Mouse (Mus musculus): ENCODE measurements at regions not wholly inside any gene's neighbourhood (a gene's known extent, or its start where the extent isn't known, plus 50 kb on each side); places are given as distances from the start of the nearest gene placed in this dataset.

DNA sequence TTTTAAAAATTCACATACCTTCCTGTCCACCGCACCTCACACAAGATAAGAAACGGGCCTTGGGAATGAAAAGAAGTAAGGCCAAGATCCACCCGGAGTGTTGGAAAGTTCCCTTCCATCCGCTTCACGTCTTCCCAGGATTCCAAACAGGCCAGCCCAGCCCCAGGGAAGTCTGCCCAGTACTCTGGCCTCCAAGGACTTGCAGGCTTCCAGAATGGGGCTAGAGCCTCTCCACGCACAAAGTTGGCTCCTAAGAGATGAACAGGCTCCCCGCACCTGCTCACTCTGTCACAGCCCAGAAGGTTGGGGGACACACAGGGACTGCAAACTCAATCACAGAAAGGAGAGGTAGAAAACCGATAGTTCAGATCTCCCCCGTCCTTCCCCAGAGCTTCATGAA is 88.4 kb upstream of the Armc2 start:
- 82% methylated on average over 9 of the region's 9 CpGs for WGBS (ENCODE audit: insufficient replicate concordance)

DNA sequence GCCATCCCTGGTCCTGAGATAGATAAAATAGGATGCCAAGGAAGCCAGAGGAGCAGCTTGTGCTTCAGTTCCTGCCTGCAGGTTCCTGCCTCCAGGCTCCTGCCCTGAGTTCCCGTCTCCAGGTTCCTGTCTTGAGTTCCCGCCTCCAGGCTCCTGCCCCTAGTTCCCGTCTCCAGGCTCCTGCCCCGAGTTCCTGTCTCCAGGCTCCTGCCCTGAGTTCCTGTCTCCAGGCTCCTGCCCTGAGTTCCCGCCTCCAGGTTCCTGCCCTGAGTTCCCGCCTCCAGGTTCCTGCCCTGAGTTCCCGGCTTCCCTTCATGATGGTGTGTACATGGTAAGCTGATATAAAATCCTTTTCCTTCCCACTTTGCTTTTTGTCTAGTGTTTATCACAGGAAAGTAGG is 86.8 kb upstream of the Armc2 start:
- H3K27me3 ChIP-seq (ENCODE audit: control insufficient read depth, insufficient read depth, low read length), result no peaks in the 10 kb centered on the region
- TF ChIP-seq CTCF (IDR thresholded peaks at IDR 0.05; ENCODE audit: low read depth) (no peak), EP300 (IDR thresholded peaks at IDR 0.05; ENCODE audit: low read depth) (no peak)
- H3K27ac ChIP-seq, result no peak overlapping the region
- ATAC-seq (ENCODE audit: insufficient read depth), result no peak
- 0 out of 4 replicates have a peak, but pooled peaks cover 0 to 2% of the 10 kb centered on the region in 2 experiments for H3K4me1 ChIP-seq (replicated peaks; ENCODE audit: control insufficient read depth in 2 of 2, insufficient read depth in 2 of 2, low read length in 1 of 2)
- H3K9me3 ChIP-seq (ENCODE audit: control insufficient read depth, low read length), result no peaks in the 10 kb centered on the region
- no peak overlapping the region for H3K9ac ChIP-seq (replicated peaks)
- no peak for DNase-seq (ENCODE audit: low read depth in 3 of 3, low spot score in 3 of 3)
- no peak overlapping the region for H3K4me2 ChIP-seq (ENCODE audit: low read depth)
- WGBS (ENCODE audit: insufficient replicate concordance), result 64% methylated on average over 7 of the region's 7 CpGs
- no peak overlapping the region for H3K4me3 ChIP-seq (ENCODE audit: insufficient read depth in 1 of 2, low read depth in 2 of 2, low read length in 2 of 2)
- no peaks in the 10 kb centered on the region for H3K36me3 ChIP-seq (replicated peaks; ENCODE audit: control insufficient read depth, insufficient read depth, low read depth)

More for the DNA sequence above, 88.4 kb upstream of the Armc2 start:
- 0 out of 4 replicates have a peak, but pooled peaks cover 0 to 2% of the 10 kb centered on the region in 2 experiments for H3K4me1 ChIP-seq (replicated peaks; ENCODE audit: control insufficient read depth in 2 of 2, insufficient read depth in 2 of 2, low read length in 1 of 2)
- DNase-seq (ENCODE audit: low read depth in 3 of 3, low spot score in 3 of 3), result no peak
- H3K4me3 ChIP-seq (ENCODE audit: insufficient read depth in 1 of 2, low read depth in 2 of 2, low read length in 2 of 2), result no peak overlapping the region
- no peak overlapping the region for H3K27ac ChIP-seq
- H3K36me3 ChIP-seq (replicated peaks; ENCODE audit: control insufficient read depth, insufficient read depth, low read depth), result no peaks in the 10 kb centered on the region
- no peak for ATAC-seq (ENCODE audit: insufficient read depth)
- H3K9ac ChIP-seq (replicated peaks), result no peak overlapping the region
- TF ChIP-seq CTCF (IDR thresholded peaks at IDR 0.05; ENCODE audit: low read depth) (no peak), EP300 (IDR thresholded peaks at IDR 0.05; ENCODE audit: low read depth) (no peak)
- no peak overlapping the region for H3K4me2 ChIP-seq (ENCODE audit: low read depth)
- H3K27me3 ChIP-seq (ENCODE audit: control insufficient read depth, insufficient read depth, low read length), result no peaks in the 10 kb centered on the region
- no peaks in the 10 kb centered on the region for H3K9me3 ChIP-seq (ENCODE audit: control insufficient read depth, low read length)

DNA sequence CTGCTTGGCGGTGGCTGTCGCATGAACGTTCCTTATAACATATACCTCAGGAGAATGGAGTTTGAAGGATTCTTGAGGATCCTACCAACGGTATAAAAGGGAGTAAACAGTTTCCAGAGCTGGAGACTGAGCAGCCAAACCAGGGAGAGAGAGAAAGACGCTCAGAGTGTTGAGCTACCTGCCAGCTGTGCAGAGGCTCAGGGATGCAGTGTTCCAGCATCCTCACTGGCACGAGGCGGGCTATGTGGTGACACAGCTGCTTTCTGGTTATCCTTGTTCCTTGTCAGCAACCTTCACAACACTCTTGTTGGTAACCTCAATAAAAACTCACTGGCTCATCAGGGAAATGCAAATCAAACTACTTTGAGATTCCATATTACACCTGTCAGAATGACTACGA is 84.1 kb upstream of the Armc2 start:
- Histone ChIP-seq H3K4me1 (replicated peaks; ENCODE audit: control insufficient read depth in 2 of 2, insufficient read depth in 2 of 2, low read length in 1 of 2) (0 out of 4 replicates have a peak, but pooled peaks cover 0 to 1% of the 10 kb centered on the region in 2 experiments), H3K27ac (no peak overlapping the region), H3K27me3 (ENCODE audit: control insufficient read depth, insufficient read depth, low read length) (no peaks in the 10 kb centered on the region), H3K4me2 (ENCODE audit: low read depth) (no peak overlapping the region), H3K9me3 (ENCODE audit: control insufficient read depth, low read length) (no peaks in the 10 kb centered on the region), H3K36me3 (replicated peaks; ENCODE audit: control insufficient read depth, insufficient read depth, low read depth) (no peaks in the 10 kb centered on the region), H3K4me3 (ENCODE audit: insufficient read depth in 1 of 2, low read depth in 2 of 2, low read length in 2 of 2) (no peak overlapping the region), H3K9ac (replicated peaks) (no peak overlapping the region)
- DNase-seq (ENCODE audit: low read depth in 3 of 3, low spot score in 3 of 3), result no peak
- ATAC-seq (ENCODE audit: insufficient read depth), result no peak
- 69% methylated on average over 8 of the region's 8 CpGs for WGBS (ENCODE audit: insufficient replicate concordance)
- TF ChIP-seq EP300 (IDR thresholded peaks at IDR 0.05; ENCODE audit: low read depth), result no peak
- TF ChIP-seq CTCF (IDR thresholded peaks at IDR 0.05; ENCODE audit: low read depth), result no peak

- H3K4me2 ChIP-seq (ENCODE audit: low read depth), result no peak overlapping the region
- H3K36me3 ChIP-seq (replicated peaks; ENCODE audit: control insufficient read depth, insufficient read depth, low read depth), result no peaks in the 10 kb centered on the region
Measured at GRCm38 (mm10) chr10:42101096-42101495, 82.9 kb upstream of the Armc2 start.

GRCm38 (mm10) chr10:42096924-42097323 is 78.7 kb upstream of the Armc2 start:
- H3K27me3 ChIP-seq (ENCODE audit: control insufficient read depth, insufficient read depth, low read length), result no peaks in the 10 kb centered on the region
- no peak for DNase-seq (ENCODE audit: low read depth in 3 of 3, low spot score in 3 of 3)
- WGBS (ENCODE audit: insufficient replicate concordance), result 39% methylated on average over 6 of the region's 6 CpGs
- H3K27ac ChIP-seq, result no peak overlapping the region
- H3K4me1 ChIP-seq (replicated peaks; ENCODE audit: control insufficient read depth in 2 of 2, insufficient read depth in 2 of 2, low read length in 1 of 2), result peaks cover 0 to 5% of the 10 kb centered on the region in 2 experiments; a peak in 2 of 4 replicates
- ATAC-seq (ENCODE audit: insufficient read depth), result no peak
- H3K4me2 ChIP-seq (ENCODE audit: low read depth), result no peak overlapping the region
- no peaks in the 10 kb centered on the region for H3K36me3 ChIP-seq (replicated peaks; ENCODE audit: control insufficient read depth, insufficient read depth, low read depth)
- H3K9me3 ChIP-seq (ENCODE audit: control insufficient read depth, low read length), result no peaks in the 10 kb centered on the region
- no peak overlapping the region for H3K4me3 ChIP-seq (ENCODE audit: insufficient read depth in 1 of 2, low read depth in 2 of 2, low read length in 2 of 2)
- no peak for TF ChIP-seq CTCF (IDR thresholded peaks at IDR 0.05; ENCODE audit: low read depth)
- no peak for TF ChIP-seq EP300 (IDR thresholded peaks at IDR 0.05; ENCODE audit: low read depth)
- H3K9ac ChIP-seq (replicated peaks), result no peak overlapping the region

More at GRCm38 (mm10) chr10:42101096-42101495, 82.9 kb upstream of the Armc2 start:
- Histone ChIP-seq H3K4me3 (ENCODE audit: insufficient read depth in 1 of 2, low read depth in 2 of 2, low read length in 2 of 2) (no peak overlapping the region), H3K27ac (no peak overlapping the region), H3K9me3 (ENCODE audit: control insufficient read depth, low read length) (no peaks in the 10 kb centered on the region), H3K9ac (replicated peaks) (no peak overlapping the region), H3K27me3 (ENCODE audit: control insufficient read depth, insufficient read depth, low read length) (no peaks in the 10 kb centered on the region), H3K4me1 (replicated peaks; ENCODE audit: control insufficient read depth in 2 of 2, insufficient read depth in 2 of 2, low read length in 1 of 2) (0 out of 4 replicates have a peak, but pooled peaks cover 0 to 2% of the 10 kb centered on the region in 2 experiments)
- 72% methylated on average over 6 of the region's 6 CpGs for WGBS (ENCODE audit: insufficient replicate concordance)
- ATAC-seq (ENCODE audit: insufficient read depth) (no peak), DNase-seq (ENCODE audit: low read depth in 3 of 3, low spot score in 3 of 3) (no peak)
- TF ChIP-seq CTCF (IDR thresholded peaks at IDR 0.05; ENCODE audit: low read depth) (no peak), EP300 (IDR thresholded peaks at IDR 0.05; ENCODE audit: low read depth) (no peak)
